Mouse (Mus musculus): ENCODE measurements around the gene Limd1. TPM values are rescaled to one million over a fixed set of nuclear protein-coding genes. Genes with fewer than 3 reads are reported as not detected.
A peak's percentile ranks its signal among the peaks of the same experiment; 100 is the strongest.

Gene Limd1
- total and polyA plus RNA-seq, 2 experiments from 2014 or later = 11.1 to 30.3 TPM

- DNase-seq (ENCODE audit: low spot score) = no peak
These were observed 61.3 kb downstream of the Limd1 start for GRCm38 (mm10) chr9:123539823-123540222.

DNA sequence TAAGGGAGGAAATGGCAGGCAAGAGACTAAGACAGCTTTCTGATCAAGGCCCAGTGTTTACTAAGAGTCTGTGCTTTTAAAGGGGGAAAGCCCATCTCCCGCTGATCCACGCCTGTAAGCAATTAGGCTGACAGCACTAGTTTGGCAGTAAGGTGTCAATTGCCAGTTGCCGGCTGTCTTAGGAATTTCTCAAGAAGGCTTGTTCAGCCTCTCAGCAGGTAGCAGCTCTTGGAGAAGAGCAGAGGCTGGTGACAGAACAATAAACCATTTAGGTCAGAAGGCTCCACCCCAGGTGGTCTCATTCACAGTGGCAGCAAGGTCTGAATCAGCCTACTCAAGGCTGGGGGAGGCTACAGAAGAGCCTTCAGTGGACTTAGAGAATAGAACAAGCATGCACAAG is 76.1 kb downstream of the Limd1 start:
- ATAC-seq (no peak), DNase-seq (ENCODE audit: low spot score) (peak; percentile 8)
- Histone ChIP-seq H3K4me1 (ENCODE audit: insufficient read depth, low read length) (no peaks in the 10 kb centered on the region), H3K9ac (replicated peaks; ENCODE audit: low read length) (no peak overlapping the region), H3K36me3 (ENCODE audit: insufficient read depth, low read length) (peaks cover 30% of the 10 kb centered on the region), H3K9me3 (ENCODE audit: low read length) (no peaks in the 10 kb centered on the region), H3K4me2 (ENCODE audit: low read depth, low read length) (no peak overlapping the region), H3K4me3 (ENCODE audit: low read length) (no peak overlapping the region), H3K27ac (no peak overlapping the region), H3K27me3 (ENCODE audit: insufficient read depth, low read length) (no peaks in the 10 kb centered on the region)
- no peak for TF ChIP-seq CTCF (IDR thresholded peaks at IDR 0.05; ENCODE audit: low read depth)
- WGBS = 22% methylated on average over 3 of the region's 3 CpGs

More at GRCm38 (mm10) chr9:123539823-123540222, 61.3 kb downstream of the Limd1 start:
- no peak overlapping the region for H3K27ac ChIP-seq
- no peak for TF ChIP-seq CTCF (IDR thresholded peaks at IDR 0.05; ENCODE audit: low read depth)
- no peaks in the 10 kb centered on the region for H3K9me3 ChIP-seq (ENCODE audit: low read length)
- ATAC-seq = no peak
- WGBS = 92% methylated on average over 2 of the region's 2 CpGs
- H3K9ac ChIP-seq (replicated peaks; ENCODE audit: low read length) = no peak overlapping the region
- H3K4me2 ChIP-seq (ENCODE audit: low read depth, low read length) = no peak overlapping the region
- no peaks in the 10 kb centered on the region for H3K4me1 ChIP-seq (ENCODE audit: insufficient read depth, low read length)
- H3K36me3 ChIP-seq (ENCODE audit: insufficient read depth, low read length) = no peaks in the 10 kb centered on the region; the same call in 1 of the 2 replicates
- no peak overlapping the region for H3K4me3 ChIP-seq (ENCODE audit: low read length)
- no peaks in the 10 kb centered on the region for H3K27me3 ChIP-seq (ENCODE audit: insufficient read depth, low read length)

Other genes starting within 250 kb of the Limd1 start
- 153 and 182 TPM in 2 replicates for gene Tmem158, start 217.9 kb upstream of the Limd1 start, total RNA-seq (2014; rRNA removed)
- 46.1 and 51.6 TPM in 2 replicates for gene Tmem158, start 217.9 kb upstream of the Limd1 start, polyA plus RNA-seq (2015; fragmentation: Nextera tagmentation; extraction: Ambion mirVana)
- gene Lars2, start 111.8 kb upstream of the Limd1 start, total RNA-seq (2014; rRNA removed) = 18.8 and 32.4 TPM in 2 replicates
- gene Lars2, start 111.8 kb upstream of the Limd1 start, polyA plus RNA-seq (2015; fragmentation: Nextera tagmentation; extraction: Ambion mirVana) = 956 and 1,072 TPM in 2 replicates
- 24.8 and 32.2 TPM in 2 replicates for gene Sacm1l, start 51.1 kb downstream of the Limd1 start, total RNA-seq (2014; rRNA removed)
- gene Sacm1l, start 51.1 kb downstream of the Limd1 start, polyA plus RNA-seq (2015; fragmentation: Nextera tagmentation; extraction: Ambion mirVana) = 37.1 and 39.7 TPM in 2 replicates
- 0.14 and 0.68 TPM in 2 replicates for gene Slc6a20b, start 153.9 kb downstream of the Limd1 start, total RNA-seq (2014; rRNA removed)
- 0.44 and 0.45 TPM in 2 replicates for gene Slc6a20b, start 153.9 kb downstream of the Limd1 start, polyA plus RNA-seq (2015; fragmentation: Nextera tagmentation; extraction: Ambion mirVana)
- gene Ccr9, start 199.7 kb downstream of the Limd1 start, total RNA-seq (2014; rRNA removed) = 0.10 and 0.90 TPM in 2 replicates
- 0.35 and 0.55 TPM in 2 replicates for gene Ccr9, start 199.7 kb downstream of the Limd1 start, polyA plus RNA-seq (2015; fragmentation: Nextera tagmentation; extraction: Ambion mirVana)
- gene Slc6a20a, start 200.2 kb downstream of the Limd1 start, total RNA-seq (2014; rRNA removed) = 38.3 and 60.8 TPM in 2 replicates
- gene Slc6a20a, start 200.2 kb downstream of the Limd1 start, polyA plus RNA-seq (2015; fragmentation: Nextera tagmentation; extraction: Ambion mirVana) = 38.2 and 38.6 TPM in 2 replicates
- 18.6 and 21.4 TPM in 2 replicates for gene Lztfl1, start 239.0 kb downstream of the Limd1 start, total RNA-seq (2014; rRNA removed)
- 43.3 and 49.0 TPM in 2 replicates for gene Lztfl1, start 239.0 kb downstream of the Limd1 start, polyA plus RNA-seq (2015; fragmentation: Nextera tagmentation; extraction: Ambion mirVana)

Measured in hindbrain, postnatal 0 days (tissue).